ENCODE assay signal across 17 mouse cellular contexts in genomic region chr8:91524865-91525250, GRCm38 (mm10).
"Had no signal": no experiment of that assay in that cellular context is flagged by ENCODE, and none has a peak within 500 bp of the region (broad histone marks: within the 10 kb centered on the region; RNA-seq: fewer than 3 reads in every experiment).

No protein-coding gene starts in this region.

- H3K4me2 ChIP-seq: limb, embryonic 12.5 days; liver, embryonic 13.5 days had no signal

- H3K36me3 ChIP-seq: limb, embryonic 12.5 days; liver, embryonic 13.5 days had no signal

- H3K27ac ChIP-seq: kidney, postnatal 0 days; limb, embryonic 12.5 days; liver, embryonic 13.5 days had no signal

- DNase-seq: kidney, adult 8-10 months; kidney, postnatal 36 days; layer of hippocampus, adult 9-11 months; layer of hippocampus, postnatal 36 days; liver; liver, embryonic 13.5 days; lung, adult 18-20 months; lung, postnatal 10 days; lung, postnatal 4 days; right cerebral cortex, adult 18-20 months; right cerebral cortex, postnatal 25 days; thymus, postnatal 36 days had no signal

- H3K9me3 ChIP-seq: limb, embryonic 12.5 days; liver, embryonic 13.5 days had no signal

- H3K27me3 ChIP-seq: liver, embryonic 13.5 days had no signal

- H3K9ac ChIP-seq: limb, embryonic 12.5 days; liver, embryonic 13.5 days had no signal

- ATAC-seq: inflammation-experienced regulatory T-cells, adult 6 months; intestine, postnatal 0 days had no signal

- H3K4me3 ChIP-seq: limb, embryonic 12.5 days; liver, embryonic 13.5 days; myocyte had no signal
